Mouse (Mus musculus): ENCODE data around the gene Tbc1d23. TPM values are rescaled to one million over a fixed set of nuclear protein-coding genes. Genes with fewer than 3 reads are reported as not detected.

The Tbc1d23 gene
- polyA plus RNA-seq, 1 experiment, result 17.5 TPM

DNA sequence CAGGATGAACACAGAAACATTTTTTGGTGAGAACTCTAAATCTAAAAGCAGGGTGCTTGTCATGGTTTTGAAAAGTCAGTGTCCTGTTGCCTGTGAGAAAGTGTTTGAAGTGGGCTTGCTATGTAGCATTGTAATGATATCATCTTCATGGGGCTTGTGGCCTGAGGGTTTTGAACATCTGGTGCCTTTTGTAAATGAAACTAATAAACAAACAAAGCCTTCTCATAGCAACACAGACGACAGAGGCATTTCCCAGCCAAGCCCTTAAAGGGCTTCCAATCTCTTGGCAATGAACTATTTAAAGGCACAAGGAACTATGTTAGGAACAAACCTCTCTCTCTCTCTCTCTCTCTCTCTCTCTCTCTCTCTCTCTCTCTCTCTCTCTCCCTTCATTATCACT lies 35.8 kb upstream of the Tbc1d23 start:
- Histone ChIP-seq H3K36me3 (ENCODE audit: control insufficient read depth, insufficient read depth, low read length) (no peaks in the 10 kb centered on the region), H3K4me1 (replicated peaks; ENCODE audit: control insufficient read depth, insufficient read depth, low read length) (no peaks in the 10 kb centered on the region), H3K27ac (ENCODE audit: control insufficient read depth, insufficient read depth, low read length) (no peak overlapping the region), H3K27me3 (ENCODE audit: control insufficient read depth, insufficient read depth, low read length) (no peaks in the 10 kb centered on the region), H3K4me3 (ENCODE audit: control insufficient read depth, insufficient read depth, low read length) (no peak overlapping the region)
- DNase-seq, result no peak
- WGBS, result 4% methylated on average over 1 of the region's 1 CpGs
- TF ChIP-seq POLR2A (IDR thresholded peaks at IDR 0.05; ENCODE audit: control insufficient read depth, extremely low read depth, insufficient read depth, low read length, poor library complexity) (no peak), CTCF (IDR thresholded peaks at IDR 0.05; ENCODE audit: borderline replicate concordance, control insufficient read depth, extremely low read depth, insufficient read depth, low read length, poor library complexity) (no peak)

DNA sequence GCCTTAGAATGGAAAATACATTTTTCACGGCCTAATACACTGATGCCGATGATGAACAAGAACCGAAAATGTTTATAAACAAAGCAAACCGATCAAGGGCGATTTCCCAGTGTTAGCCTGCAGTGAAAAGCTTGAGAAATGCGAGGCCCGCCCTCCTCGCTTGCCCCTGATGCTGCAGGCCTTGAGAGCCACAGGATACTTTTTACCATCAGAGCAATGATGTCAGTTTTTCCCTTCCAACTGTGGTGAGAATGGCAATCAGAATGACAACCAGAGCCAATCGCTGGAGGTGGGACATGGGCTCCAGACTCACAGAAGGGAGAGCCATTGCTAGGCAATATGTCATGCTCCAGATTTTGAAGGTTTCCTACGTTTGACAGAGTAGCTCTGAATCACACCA lies 28.8 kb upstream of the Tbc1d23 start:
- Histone ChIP-seq H3K4me1 (replicated peaks; ENCODE audit: control insufficient read depth, insufficient read depth, low read length) (no peaks in the 10 kb centered on the region), H3K27ac (ENCODE audit: control insufficient read depth, insufficient read depth, low read length) (no peak overlapping the region), H3K27me3 (ENCODE audit: control insufficient read depth, insufficient read depth, low read length) (no peaks in the 10 kb centered on the region), H3K4me3 (ENCODE audit: control insufficient read depth, insufficient read depth, low read length) (no peak overlapping the region), H3K36me3 (ENCODE audit: control insufficient read depth, insufficient read depth, low read length) (no peaks in the 10 kb centered on the region)
- DNase-seq, result no peak
- WGBS, result 96% methylated on average over 10 of the region's 10 CpGs
- TF ChIP-seq CTCF (IDR thresholded peaks at IDR 0.05; ENCODE audit: borderline replicate concordance, control insufficient read depth, extremely low read depth, insufficient read depth, low read length, poor library complexity) (no peak), POLR2A (IDR thresholded peaks at IDR 0.05; ENCODE audit: control insufficient read depth, extremely low read depth, insufficient read depth, low read length, poor library complexity) (no peak)

DNA sequence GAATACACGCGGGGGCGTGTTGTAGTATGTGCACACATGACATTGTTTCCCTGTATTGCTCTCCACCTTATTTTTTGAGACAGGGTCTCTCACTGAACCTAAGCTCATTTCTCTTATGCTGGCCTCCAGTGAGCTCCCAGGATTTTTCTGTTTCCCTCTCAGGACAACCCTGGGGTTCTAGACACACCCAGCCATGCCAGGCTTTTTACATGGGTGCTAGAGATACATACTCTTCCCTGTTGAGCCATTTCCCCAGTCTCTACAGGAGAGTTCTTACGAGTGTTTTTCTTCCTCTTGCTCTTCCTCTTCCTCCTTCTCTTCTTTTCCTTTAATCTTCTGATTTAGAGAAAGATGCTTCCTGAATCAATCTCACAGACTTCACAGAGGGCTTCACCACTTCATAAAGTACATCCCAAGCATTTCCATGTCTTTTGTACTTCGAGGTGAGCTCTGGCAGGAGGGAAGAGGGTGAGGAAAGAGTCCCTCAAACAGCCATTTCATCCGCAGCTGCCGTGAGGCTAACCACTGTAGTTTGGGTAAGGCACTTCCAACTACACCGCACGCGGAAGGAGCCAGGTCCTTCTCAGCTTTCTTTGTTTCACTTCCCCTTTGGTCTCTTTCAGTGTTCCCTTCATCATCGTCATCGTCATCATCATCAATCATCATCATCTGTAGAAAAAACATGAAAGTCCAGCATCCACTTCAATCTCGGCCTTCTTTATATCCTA lies 28.2 kb upstream of the Tbc1d23 start:
- Histone ChIP-seq H3K36me3 (ENCODE audit: control insufficient read depth, insufficient read depth, low read length) (no peaks in the 10 kb centered on the region), H3K4me1 (replicated peaks; ENCODE audit: control insufficient read depth, insufficient read depth, low read length) (no peaks in the 10 kb centered on the region), H3K4me3 (ENCODE audit: control insufficient read depth, insufficient read depth, low read length) (no peak overlapping the region), H3K27me3 (ENCODE audit: control insufficient read depth, insufficient read depth, low read length) (no peaks in the 10 kb centered on the region), H3K27ac (ENCODE audit: control insufficient read depth, insufficient read depth, low read length) (no peak overlapping the region)
- 41% methylated on average over 13 of the region's 13 CpGs for WGBS
- no peak for DNase-seq
- no peak for TF ChIP-seq POLR2A (IDR thresholded peaks at IDR 0.05; ENCODE audit: control insufficient read depth, extremely low read depth, insufficient read depth, low read length, poor library complexity)
- no peak for TF ChIP-seq CTCF (IDR thresholded peaks at IDR 0.05; ENCODE audit: borderline replicate concordance, control insufficient read depth, extremely low read depth, insufficient read depth, low read length, poor library complexity)

DNA sequence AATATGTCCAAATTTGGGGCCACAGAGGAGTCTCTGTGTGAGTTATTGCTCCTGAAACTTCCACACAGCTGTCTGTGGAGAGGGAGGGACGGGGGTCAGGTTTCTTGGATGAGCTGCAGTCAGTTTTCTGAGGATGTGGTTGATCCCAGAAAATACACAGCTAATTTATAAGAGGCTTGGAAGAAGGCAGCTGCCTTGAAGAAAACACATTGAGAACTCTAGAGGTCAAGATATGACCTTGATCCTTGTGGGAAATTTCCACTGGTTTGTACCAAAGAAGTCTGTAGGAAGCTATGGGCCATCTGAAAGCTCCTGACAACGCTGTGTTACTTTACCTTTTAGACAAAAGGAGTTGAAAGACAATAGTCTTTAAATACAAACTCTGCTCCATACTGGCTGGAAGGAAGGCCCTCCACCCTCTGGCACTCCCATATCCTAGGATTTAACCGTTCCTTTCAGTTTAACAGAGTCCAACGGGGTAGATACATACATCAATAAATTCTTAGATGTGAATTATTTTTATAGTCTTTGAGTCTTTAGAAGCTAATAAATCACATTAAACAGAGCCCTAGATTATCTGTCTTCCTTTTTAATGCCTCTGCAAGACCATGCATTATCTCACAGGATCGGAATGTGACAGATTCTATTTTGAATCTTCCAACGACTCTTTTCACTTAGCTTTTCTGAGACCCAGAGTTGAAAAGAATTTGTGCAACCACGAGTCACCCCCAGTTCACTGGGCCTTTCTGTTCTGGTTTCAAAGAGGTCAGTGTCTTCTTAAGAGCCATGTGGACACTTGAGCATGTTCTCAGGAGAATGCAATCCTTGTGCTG lies 20.5 kb upstream of the Tbc1d23 start:
- H3K4me3 ChIP-seq (ENCODE audit: control insufficient read depth, insufficient read depth, low read length), result no peak overlapping the region
- WGBS, result 73% methylated on average over 7 of the region's 7 CpGs
- no peak for DNase-seq
- H3K27ac ChIP-seq (ENCODE audit: control insufficient read depth, insufficient read depth, low read length), result no peak overlapping the region
- H3K36me3 ChIP-seq (ENCODE audit: control insufficient read depth, insufficient read depth, low read length), result no peaks in the 10 kb centered on the region
- H3K27me3 ChIP-seq (ENCODE audit: control insufficient read depth, insufficient read depth, low read length), result no peaks in the 10 kb centered on the region
- TF ChIP-seq POLR2A (IDR thresholded peaks at IDR 0.05; ENCODE audit: control insufficient read depth, extremely low read depth, insufficient read depth, low read length, poor library complexity) (no peak), CTCF (IDR thresholded peaks at IDR 0.05; ENCODE audit: borderline replicate concordance, control insufficient read depth, extremely low read depth, insufficient read depth, low read length, poor library complexity) (no peak)
- no peaks in the 10 kb centered on the region for H3K4me1 ChIP-seq (replicated peaks; ENCODE audit: control insufficient read depth, insufficient read depth, low read length)

DNA sequence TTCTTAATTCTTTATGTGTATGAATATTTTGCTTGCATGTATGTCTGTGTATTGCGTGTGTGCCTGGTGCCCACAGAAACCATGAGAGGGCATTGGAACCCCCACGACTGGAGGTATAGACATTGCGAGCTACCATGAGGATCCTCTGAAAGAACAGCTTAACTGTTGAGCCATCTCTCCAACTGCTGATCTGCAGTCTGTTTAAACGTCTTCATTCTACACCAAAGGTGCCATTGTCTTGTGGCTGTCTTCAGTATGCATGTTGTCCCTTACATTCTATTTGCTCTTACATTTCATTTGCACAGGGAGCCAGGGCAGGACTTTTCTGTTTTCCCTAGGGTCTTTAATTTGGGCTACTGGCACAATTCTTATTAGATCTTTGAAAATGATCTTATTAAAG lies 19.7 kb upstream of the Tbc1d23 start:
- DNase-seq, result no peak
- TF ChIP-seq CTCF (IDR thresholded peaks at IDR 0.05; ENCODE audit: borderline replicate concordance, control insufficient read depth, extremely low read depth, insufficient read depth, low read length, poor library complexity), result no peak
- Histone ChIP-seq H3K27me3 (ENCODE audit: control insufficient read depth, insufficient read depth, low read length) (no peaks in the 10 kb centered on the region), H3K4me1 (replicated peaks; ENCODE audit: control insufficient read depth, insufficient read depth, low read length) (peaks cover 3% of the 10 kb centered on the region), H3K4me3 (ENCODE audit: control insufficient read depth, insufficient read depth, low read length) (no peak overlapping the region), H3K36me3 (ENCODE audit: control insufficient read depth, insufficient read depth, low read length) (no peaks in the 10 kb centered on the region), H3K27ac (ENCODE audit: control insufficient read depth, insufficient read depth, low read length) (no peak overlapping the region)
- 94% methylated on average over 4 of the region's 4 CpGs for WGBS

DNA sequence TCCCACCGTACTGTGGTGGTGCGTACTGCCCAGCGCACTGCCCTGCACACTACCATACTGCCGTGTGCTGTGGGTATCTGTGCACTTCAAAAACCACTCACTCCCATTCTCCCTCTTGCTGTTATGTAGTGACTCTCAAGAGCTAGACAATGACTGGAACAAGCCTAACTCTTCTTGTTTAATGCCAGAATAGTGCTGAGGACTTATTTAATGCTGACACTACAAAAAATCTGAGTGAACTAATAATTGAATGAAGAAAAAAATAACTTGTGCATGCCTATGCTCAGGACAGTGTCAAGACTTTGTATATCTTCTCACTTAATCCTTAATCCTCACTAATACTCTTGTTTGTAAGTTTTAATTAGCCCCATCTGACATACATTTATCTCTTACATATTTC lies 16.2 kb upstream of the Tbc1d23 start:
- Histone ChIP-seq H3K27me3 (ENCODE audit: control insufficient read depth, insufficient read depth, low read length) (no peaks in the 10 kb centered on the region), H3K27ac (ENCODE audit: control insufficient read depth, insufficient read depth, low read length) (no peak overlapping the region), H3K4me3 (ENCODE audit: control insufficient read depth, insufficient read depth, low read length) (no peak overlapping the region), H3K4me1 (replicated peaks; ENCODE audit: control insufficient read depth, insufficient read depth, low read length) (peaks cover 7% of the 10 kb centered on the region), H3K36me3 (ENCODE audit: control insufficient read depth, insufficient read depth, low read length) (no peaks in the 10 kb centered on the region)
- no peak for DNase-seq
- no peak for TF ChIP-seq POLR2A (IDR thresholded peaks at IDR 0.05; ENCODE audit: control insufficient read depth, extremely low read depth, insufficient read depth, low read length, poor library complexity)
- TF ChIP-seq CTCF (IDR thresholded peaks at IDR 0.05; ENCODE audit: borderline replicate concordance, control insufficient read depth, extremely low read depth, insufficient read depth, low read length, poor library complexity), result no peak
- 96% methylated on average over 4 of the region's 4 CpGs for WGBS
